Mouse (Mus musculus): ENCODE measurements at regions not wholly inside any gene's neighbourhood (a gene's known extent, or its start where the extent isn't known, plus 50 kb on each side); places are given as distances from the start of the nearest gene placed in this dataset.

- peak; percentile 63 for DNase-seq (ENCODE audit: low read depth)
- TF ChIP-seq POLR2A (IDR thresholded peaks at IDR 0.05; ENCODE audit: borderline replicate concordance, extremely low read depth, insufficient read depth, insufficient read length, poor library complexity, severe bottlenecking) (no peak), CTCF (IDR thresholded peaks at IDR 0.05; ENCODE audit: borderline replicate concordance, extremely low read depth, insufficient read depth, insufficient read length) (no peak)
Observed at GRCm38 (mm10) chr12:71370091-71370490, 60.4 kb downstream of the Dact1 start.

- peak; percentile 79 for DNase-seq (ENCODE audit: low read depth)
- TF ChIP-seq CTCF (IDR thresholded peaks at IDR 0.05; ENCODE audit: borderline replicate concordance, extremely low read depth, insufficient read depth, insufficient read length) (no peak), POLR2A (IDR thresholded peaks at IDR 0.05; ENCODE audit: borderline replicate concordance, extremely low read depth, insufficient read depth, insufficient read length, poor library complexity, severe bottlenecking) (no peak)
Observed at GRCm38 (mm10) chr12:71371948-71372347, 62.3 kb downstream of the Dact1 start.

DNA sequence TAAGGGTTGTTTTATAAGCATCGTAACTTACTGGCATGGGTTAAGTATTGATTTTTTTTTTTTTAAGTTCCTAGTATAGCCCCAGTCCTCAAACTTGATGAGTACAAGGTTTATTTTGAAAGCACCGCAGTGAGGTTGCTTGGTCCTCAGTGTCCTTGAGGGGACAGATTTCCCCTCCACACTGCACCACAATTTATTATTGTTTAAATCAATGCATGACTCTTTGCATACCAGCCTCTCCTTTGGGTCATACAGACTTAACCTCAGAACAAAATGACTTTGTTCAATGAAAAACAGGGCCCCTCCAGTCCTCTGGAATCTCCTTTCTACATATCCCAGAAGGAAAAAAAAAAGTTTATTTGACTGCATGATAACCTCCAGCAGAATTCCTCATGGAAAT is 63.9 kb downstream of the Dact1 start:
- TF ChIP-seq CTCF (IDR thresholded peaks at IDR 0.05; ENCODE audit: borderline replicate concordance, extremely low read depth, insufficient read depth, insufficient read length): no peak
- no peak for TF ChIP-seq POLR2A (IDR thresholded peaks at IDR 0.05; ENCODE audit: borderline replicate concordance, extremely low read depth, insufficient read depth, insufficient read length, poor library complexity, severe bottlenecking)

DNA sequence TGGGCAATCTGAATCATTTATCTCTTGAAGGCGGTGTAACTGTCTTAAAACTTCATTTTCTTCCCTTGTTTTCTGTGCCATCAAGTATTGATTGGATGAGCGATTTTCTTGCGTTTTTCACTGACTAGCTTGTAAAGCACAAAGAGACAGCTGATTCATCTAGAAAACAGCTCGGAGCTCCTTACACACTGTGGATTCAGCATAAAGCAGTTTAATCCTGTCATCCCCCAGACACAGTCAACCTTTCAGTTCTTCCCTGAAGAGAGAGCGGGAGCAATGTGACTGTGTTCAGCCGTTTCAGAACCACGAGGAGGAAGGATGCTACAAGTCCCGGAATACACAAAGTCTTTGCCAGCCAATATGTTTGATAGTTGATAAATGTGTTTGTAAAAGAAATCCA is 66.8 kb downstream of the Dact1 start:
- peak; percentile 63 for DNase-seq (ENCODE audit: low read depth)
- no peak for TF ChIP-seq CTCF (IDR thresholded peaks at IDR 0.05; ENCODE audit: borderline replicate concordance, extremely low read depth, insufficient read depth, insufficient read length)
- no peak for TF ChIP-seq POLR2A (IDR thresholded peaks at IDR 0.05; ENCODE audit: borderline replicate concordance, extremely low read depth, insufficient read depth, insufficient read length, poor library complexity, severe bottlenecking)

More for the DNA sequence above, 63.9 kb downstream of the Dact1 start:
- no peak for DNase-seq (ENCODE audit: low read depth)

DNA sequence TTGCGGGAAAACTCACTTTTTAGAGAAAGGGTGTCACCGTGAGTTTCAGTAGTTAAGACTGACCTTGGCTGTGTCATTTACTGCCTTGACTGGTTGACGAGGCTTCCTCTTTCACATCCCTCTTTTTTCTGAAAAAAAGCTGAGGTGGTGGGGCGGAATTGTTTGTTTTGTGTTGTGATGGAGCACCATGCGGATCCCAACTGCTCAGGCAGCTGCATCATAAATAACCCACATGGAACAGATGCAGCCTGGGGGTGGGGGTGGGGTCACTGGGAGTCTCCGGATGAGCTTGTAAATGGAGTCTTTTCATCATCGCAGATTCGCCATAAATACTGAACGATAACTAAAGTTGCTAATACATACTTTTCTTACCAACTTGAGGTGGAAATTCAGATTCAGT is 67.3 kb downstream of the Dact1 start:
- DNase-seq (ENCODE audit: low read depth): peak; percentile 74
- no peak for TF ChIP-seq CTCF (IDR thresholded peaks at IDR 0.05; ENCODE audit: borderline replicate concordance, extremely low read depth, insufficient read depth, insufficient read length)
- TF ChIP-seq POLR2A (IDR thresholded peaks at IDR 0.05; ENCODE audit: borderline replicate concordance, extremely low read depth, insufficient read depth, insufficient read length, poor library complexity, severe bottlenecking): no peak

DNA sequence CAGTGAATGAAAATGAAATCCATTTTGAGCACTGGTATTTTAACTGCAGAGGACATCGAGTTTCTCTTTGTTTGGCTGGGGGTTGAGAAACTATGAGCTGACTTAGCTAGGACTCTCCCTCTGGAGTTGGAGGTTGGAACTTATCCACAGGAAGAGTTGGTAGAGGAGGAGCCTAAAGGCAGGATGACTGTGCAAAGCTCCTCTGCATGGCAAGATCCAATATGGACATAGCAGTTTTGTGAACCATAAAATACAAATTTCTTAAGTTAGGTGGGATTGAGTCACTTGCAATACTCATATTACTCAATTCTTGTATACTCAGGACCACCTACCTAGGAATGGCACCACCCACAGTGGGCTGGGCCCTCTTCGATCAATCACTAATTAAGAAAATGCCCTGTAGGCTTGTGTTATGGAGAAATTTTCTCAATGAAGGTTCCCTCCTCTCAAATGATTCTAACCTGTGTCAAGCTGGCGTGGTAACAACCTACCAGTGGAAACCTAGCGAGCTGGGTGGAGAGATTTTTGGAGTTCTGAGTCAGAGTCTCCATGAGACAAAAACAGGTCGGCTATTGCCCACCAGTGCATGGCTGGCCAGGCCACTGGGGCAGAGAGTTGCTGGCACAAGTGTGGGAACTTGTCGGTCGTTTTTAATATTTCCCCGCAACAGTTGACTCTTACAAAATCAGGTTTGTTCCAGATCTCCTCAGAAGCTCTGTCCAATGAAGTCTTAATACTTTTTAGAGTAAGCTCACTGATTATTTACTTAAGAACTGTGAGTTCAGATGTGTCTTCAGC is 70.1 kb downstream of the Dact1 start:
- no peak for TF ChIP-seq CTCF (IDR thresholded peaks at IDR 0.05; ENCODE audit: borderline replicate concordance, extremely low read depth, insufficient read depth, insufficient read length)
- no peak for TF ChIP-seq POLR2A (IDR thresholded peaks at IDR 0.05; ENCODE audit: borderline replicate concordance, extremely low read depth, insufficient read depth, insufficient read length, poor library complexity, severe bottlenecking)
- no peak for DNase-seq (ENCODE audit: low read depth)

GRCm38 (mm10) chr12:71380424-71380761 is 70.7 kb downstream of the Dact1 start:
- TF ChIP-seq CTCF (IDR thresholded peaks at IDR 0.05; ENCODE audit: borderline replicate concordance, extremely low read depth, insufficient read depth, insufficient read length): no peak
- TF ChIP-seq POLR2A (IDR thresholded peaks at IDR 0.05; ENCODE audit: borderline replicate concordance, extremely low read depth, insufficient read depth, insufficient read length, poor library complexity, severe bottlenecking): no peak
- no peak for DNase-seq (ENCODE audit: low read depth)

GRCm38 (mm10) chr12:71386251-71386650 is 76.6 kb downstream of the Dact1 start:
- TF ChIP-seq POLR2A (IDR thresholded peaks at IDR 0.05; ENCODE audit: borderline replicate concordance, extremely low read depth, insufficient read depth, insufficient read length, poor library complexity, severe bottlenecking): no peak
- no peak for TF ChIP-seq CTCF (IDR thresholded peaks at IDR 0.05; ENCODE audit: borderline replicate concordance, extremely low read depth, insufficient read depth, insufficient read length)
- DNase-seq (ENCODE audit: low read depth): no peak

DNA sequence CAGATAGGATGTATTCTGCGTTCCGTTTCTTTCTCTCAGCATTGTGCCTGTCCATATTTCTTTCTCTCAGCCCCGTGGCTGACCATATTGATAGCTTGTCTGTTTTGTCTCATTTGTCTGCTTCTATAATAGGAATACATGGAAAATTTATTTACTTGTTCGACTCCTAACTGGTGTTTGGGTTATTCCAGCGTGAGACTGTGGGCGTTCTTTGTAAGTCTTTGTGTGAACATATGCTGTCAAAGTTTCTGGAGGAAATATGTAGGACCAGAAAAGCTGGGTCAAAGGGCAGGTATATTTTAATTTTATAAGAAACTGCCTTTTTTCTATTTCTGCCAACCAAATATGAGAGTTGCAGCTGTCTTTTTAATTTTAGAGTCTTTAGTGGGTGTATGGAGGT is 81.8 kb downstream of the Dact1 start:
- TF ChIP-seq CTCF (IDR thresholded peaks at IDR 0.05; ENCODE audit: borderline replicate concordance, extremely low read depth, insufficient read depth, insufficient read length) (no peak), POLR2A (IDR thresholded peaks at IDR 0.05; ENCODE audit: borderline replicate concordance, extremely low read depth, insufficient read depth, insufficient read length, poor library complexity, severe bottlenecking) (no peak)
- DNase-seq (ENCODE audit: low read depth): no peak

DNA sequence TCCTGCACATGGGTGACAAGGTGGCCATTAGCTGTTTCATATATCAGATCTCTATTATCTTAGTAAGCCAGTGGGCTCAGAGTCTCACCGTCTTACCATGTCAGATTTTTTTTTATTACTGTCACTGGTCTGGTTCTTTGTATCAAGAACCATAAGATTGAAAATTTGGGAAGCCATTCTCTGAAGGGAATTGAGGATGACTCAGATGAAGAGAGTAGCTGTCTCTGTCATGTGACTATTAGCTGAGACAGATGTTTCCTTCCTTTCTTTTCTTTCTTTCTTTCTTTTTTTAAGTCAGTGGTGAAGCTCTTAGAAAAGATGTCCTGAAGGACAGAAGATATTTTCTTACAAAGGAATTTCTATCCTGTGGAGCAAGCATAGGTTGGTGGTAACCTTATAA is 84.1 kb downstream of the Dact1 start:
- no peak for DNase-seq (ENCODE audit: low read depth)
- no peak for TF ChIP-seq POLR2A (IDR thresholded peaks at IDR 0.05; ENCODE audit: borderline replicate concordance, extremely low read depth, insufficient read depth, insufficient read length, poor library complexity, severe bottlenecking)
- no peak for TF ChIP-seq CTCF (IDR thresholded peaks at IDR 0.05; ENCODE audit: borderline replicate concordance, extremely low read depth, insufficient read depth, insufficient read length)

DNA sequence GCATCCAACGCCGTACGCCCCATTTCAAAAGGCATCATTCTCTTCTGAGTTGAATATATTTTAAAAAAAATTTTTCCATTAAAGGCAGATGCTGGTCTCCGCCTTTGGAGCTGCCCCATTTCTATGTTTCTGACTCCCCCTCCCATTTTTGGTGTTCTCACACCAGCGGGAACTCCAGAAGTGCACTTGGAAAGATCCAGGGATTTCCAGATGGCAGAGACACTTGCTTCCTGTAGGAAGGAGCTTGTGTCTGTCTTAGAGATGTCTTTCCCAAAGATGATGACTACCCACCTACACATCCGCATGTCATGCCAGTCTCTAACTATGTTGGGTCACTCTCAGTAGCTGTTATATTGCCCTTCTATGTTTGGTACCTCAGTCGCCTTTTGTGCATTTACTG is 87.8 kb downstream of the Dact1 start:
- no peak for DNase-seq (ENCODE audit: low read depth)
- TF ChIP-seq CTCF (IDR thresholded peaks at IDR 0.05; ENCODE audit: borderline replicate concordance, extremely low read depth, insufficient read depth, insufficient read length): no peak
- no peak for TF ChIP-seq POLR2A (IDR thresholded peaks at IDR 0.05; ENCODE audit: borderline replicate concordance, extremely low read depth, insufficient read depth, insufficient read length, poor library complexity, severe bottlenecking)

GRCm38 (mm10) chr12:71398701-71399100 is 89.0 kb downstream of the Dact1 start:
- no peak for TF ChIP-seq CTCF (IDR thresholded peaks at IDR 0.05; ENCODE audit: borderline replicate concordance, extremely low read depth, insufficient read depth, insufficient read length)
- TF ChIP-seq POLR2A (IDR thresholded peaks at IDR 0.05; ENCODE audit: borderline replicate concordance, extremely low read depth, insufficient read depth, insufficient read length, poor library complexity, severe bottlenecking): no peak
- DNase-seq (ENCODE audit: low read depth): peak; percentile 18

Measured in brain, embryonic 14.5 days (tissue).